Mouse (Mus musculus) liver, adult 2 months (tissue): ENCODE results near the gene Hoga1.

Experiments used
- CTCF ChIP-seq: fragments of 200-500 bp; IDR thresholded peaks from 2 replicates; pipeline ENCODE4 v1.5.1; 2011; ENCODE audit warnings: low read depth, low read length, control low read depth
- POLR2A ChIP-seq: fragments of 200-500 bp; IDR thresholded peaks from 2 replicates; pipeline ENCODE4 v1.6.1; 2011; ENCODE audit warnings: low read length, control low read depth; ENCODE audit not compliant: insufficient read depth; ENCODE audit errors: extremely low read depth

DNA sequence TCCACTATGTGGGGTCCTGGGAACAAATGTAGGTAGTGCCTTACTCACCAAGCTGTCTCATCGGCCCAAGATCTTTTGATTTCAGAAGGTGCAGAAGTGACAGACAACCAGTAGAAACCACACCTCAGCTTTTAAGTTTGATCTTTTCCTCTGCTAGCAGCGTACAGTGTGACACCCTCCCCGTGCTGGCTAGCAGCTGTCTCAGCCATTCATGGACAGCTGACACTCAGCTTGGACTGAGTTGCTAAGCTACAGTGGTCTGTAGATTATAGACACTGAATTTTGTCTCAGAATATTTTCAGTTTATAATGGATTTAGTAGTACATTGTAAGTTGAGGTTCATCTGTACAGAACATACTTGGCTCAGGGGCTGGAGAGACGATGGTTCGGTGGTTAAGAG is 14.3 kb upstream of the Hoga1 start:
- no peak for TF ChIP-seq POLR2A
- no peak for TF ChIP-seq CTCF
